Mouse (Mus musculus) fat pad, adult 2 months (tissue): ENCODE results near the gene Zfp667.
"Not testable (repeated sequence)": the region's sequence is repeated elsewhere in the genome, so short reads cannot be mapped to it uniquely, and the experiment has no call there.

Experiments
- DNase-seq: peaks from one replicate; pipeline ENCODE4 v3.0.0-alpha.2; 2011; ENCODE audit warnings: low read depth, low spot score; ENCODE audit errors: extremely low read depth

Zfp667 gene

DNA sequence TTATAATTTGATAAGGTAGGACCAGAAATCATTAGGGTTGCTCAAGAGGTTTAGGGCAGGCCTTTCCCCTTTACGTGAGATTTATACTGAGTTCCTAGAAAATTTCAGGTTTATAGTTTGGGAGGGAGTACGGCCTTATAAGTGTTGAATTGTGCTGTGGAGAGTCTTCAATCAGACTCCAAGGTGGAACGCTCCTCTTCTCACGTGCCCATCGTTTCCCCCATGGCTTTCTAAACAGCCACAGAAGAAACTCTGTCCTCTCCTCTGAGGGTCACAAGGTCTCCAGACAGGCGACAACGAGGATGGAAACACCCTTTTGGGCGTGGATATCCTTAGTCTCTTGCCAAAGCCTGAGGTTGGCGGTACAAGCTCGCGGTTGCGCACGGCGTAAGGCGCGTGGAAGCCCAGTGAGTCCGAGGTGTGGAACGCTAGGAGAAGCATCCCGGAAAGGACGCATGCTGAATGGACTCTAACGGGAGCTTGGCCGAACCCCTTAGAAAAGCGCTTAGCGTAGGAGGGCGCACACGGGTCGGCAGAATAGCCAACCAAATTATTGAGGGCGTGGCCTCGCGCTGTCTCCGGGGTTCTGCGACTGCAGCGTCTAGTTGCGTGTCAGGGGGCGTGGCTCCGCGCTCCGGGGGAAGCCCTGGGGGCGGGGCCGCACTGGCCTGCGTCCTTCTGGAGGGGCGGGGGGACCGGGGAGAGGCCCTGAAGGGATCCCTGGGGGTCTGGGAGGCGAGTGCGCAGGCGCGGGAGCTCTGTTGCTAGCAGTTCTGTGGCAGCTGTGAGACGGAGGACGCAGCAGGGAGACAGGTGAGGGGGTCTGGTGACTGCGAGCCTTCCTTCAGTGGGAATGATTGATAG lies at the start of gene Zfp667:
TSS of gene Zfp667 (plus strand) at position 738 of the 864 bp plus-strand sequence.
- no peak for DNase-seq

- no peak for DNase-seq
These were observed 46.6 kb upstream of the Zfp667 start for GRCm38 (mm10) chr7:6239787-6240186.

DNA sequence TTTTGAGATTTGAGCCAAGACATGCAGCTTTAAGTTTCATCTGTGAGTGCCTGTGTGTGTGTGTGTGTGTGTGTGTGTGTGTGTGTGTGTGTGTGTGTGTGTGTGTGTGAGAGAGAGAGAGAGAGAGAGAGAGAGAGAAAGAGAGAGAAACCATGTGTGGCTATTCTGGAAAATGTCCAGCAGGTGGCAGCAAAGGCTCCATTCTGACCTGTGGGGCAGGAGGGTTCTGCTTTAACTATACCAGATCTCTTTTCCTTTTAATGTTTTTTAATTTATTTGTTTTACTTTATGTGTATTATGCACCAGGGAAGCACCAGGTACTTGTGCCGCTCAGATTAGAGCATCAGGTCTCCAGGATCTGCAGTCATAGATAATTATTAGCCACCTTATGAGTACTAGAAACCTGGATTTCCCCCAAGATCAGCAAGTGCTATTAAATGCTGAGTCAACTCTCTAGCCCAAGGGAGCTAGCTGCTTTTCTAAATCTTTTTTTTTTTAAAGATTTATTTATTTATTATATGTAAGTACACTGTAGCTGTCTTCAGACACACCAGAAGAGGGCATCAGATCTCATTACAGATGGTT lies 45.4 kb upstream of the Zfp667 start:
- not testable (repeated sequence) for DNase-seq

DNA sequence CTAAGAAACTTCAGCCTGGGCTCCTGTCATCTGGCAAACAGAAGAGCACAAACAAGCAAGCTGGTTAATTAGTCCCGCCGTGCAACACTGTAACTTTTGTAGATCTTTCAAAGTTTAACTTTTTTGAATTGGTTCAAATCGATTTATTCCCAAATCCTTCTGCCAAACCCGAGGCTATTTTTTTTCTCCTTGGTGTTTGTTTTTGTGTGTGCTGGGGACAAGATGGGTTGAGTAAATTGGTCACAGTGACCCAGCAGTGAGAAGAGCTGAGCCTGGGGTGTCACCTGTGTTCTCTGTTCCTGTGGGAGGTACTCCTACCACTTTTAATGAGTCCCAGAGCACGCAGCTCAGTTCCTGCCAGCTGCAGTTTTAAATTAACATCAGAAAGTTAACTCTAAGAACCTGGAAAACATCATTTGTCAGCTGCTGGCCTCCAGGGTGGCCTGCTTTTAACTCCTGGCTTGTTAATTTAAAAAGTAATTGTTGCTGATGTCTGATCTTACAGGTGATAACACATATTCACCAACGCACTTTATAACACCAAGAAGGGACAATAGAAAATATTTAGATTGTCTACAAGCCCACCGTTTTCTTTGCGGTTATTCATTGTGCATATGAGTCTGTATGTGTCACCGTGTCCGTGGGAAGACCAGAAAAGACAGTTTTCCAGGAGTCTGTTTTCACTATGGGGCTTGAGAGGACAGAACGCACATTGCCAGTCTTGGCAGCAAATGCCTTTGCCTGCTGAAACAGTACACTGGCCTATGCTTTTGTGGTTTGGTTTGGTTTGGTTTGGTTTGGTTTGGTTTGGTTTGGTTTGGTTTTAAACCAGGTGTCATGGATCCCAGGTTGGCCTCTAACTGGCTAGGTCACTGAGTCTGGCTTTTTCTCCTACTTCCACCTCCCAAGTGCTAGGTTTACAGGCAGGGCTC lies 41.8 kb upstream of the Zfp667 start:
- no peak for DNase-seq

GRCm38 (mm10) chr7:6252410-6252809 lies 34.0 kb upstream of the Zfp667 start, which contains the start of gene Epp13:
Gene Epp13 (plus strand): TSS chr7:6252710.
- no peak for DNase-seq

DNA sequence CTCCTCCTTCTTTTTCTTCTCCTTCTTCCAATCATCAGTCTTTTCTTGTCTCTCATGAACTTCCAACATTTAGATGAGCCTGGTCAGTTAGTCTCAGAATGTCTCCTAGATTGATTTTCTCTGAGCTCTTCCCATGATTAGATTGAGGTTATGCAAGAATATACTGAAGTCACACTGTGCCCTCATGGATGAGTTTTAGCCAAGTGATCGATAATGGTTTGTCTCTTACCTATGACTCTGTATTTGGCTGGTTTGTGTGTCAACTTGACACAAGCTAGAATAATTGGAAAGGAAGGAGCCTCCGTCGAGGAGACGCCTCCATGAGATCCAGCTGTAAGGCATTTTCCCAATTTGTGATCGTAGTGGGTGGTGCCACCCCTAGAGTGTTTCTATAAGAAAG lies 31.9 kb upstream of the Zfp667 start:
- no peak for DNase-seq

DNA sequence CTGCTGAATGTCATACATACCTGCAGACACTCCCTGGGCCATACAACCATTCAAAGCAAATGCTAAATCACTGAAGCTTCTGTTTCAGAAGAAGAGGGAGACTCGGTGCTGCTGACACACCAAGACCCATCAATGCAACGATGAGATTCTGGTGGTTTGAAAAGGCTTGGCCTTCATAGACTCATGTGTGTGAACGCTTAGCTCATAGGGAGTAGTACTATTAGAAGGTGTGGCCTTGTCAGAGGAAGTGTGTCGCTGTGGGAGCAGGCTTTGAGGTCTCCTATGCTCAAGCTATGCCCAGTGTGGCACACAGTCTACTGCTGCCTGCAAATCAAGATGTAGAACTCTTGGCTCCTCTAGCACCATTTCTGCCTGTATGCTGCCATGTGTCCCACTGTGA lies 29.0 kb upstream of the Zfp667 start:
- DNase-seq = no peak

DNA sequence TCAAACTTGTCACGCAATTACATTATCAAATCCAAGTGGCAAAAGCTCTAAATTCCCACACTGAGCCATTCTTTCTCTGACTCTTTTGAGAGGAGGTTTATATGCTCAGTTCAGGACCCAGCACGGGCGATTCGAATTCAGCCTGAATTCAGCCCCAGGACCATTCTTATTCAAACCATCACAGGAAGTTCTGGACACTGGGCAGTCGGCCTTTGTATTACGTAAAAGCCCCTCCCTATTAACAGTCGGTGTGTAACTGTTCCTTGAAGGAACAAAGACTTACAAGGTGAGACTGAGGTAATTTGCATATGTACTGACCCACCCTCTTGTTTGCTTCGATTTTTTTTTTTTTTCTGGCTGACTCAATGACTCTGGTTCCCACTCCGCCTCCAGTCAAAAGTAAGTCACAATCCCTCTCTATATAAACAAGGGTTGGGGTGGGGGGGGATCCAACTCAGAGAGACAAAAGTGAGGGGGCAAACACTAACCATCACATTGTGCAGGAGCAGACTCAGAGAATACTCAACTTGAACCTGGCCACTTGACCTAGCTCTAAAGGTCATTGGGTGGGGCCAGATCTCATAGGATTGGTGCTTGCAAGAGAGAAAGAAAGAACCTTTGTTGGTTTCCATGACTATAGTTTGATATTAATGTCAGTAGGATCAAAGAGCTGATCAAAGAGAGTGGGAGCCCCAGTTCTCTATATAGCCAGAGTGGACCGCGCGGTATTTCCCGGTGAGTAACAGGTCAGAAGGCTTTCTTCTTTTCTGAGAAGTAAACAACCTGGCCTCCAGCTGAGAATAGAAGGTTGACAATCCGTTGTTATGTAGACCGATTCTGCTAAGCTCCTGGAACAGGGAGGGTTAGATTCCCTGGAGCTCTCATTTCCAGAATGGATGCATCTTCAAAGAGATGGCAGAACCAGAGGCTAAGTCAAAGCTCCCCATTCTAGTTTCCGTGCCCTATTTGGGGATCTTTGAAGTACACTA lies 27.9 kb upstream of the Zfp667 start:
- no peak for DNase-seq

DNA sequence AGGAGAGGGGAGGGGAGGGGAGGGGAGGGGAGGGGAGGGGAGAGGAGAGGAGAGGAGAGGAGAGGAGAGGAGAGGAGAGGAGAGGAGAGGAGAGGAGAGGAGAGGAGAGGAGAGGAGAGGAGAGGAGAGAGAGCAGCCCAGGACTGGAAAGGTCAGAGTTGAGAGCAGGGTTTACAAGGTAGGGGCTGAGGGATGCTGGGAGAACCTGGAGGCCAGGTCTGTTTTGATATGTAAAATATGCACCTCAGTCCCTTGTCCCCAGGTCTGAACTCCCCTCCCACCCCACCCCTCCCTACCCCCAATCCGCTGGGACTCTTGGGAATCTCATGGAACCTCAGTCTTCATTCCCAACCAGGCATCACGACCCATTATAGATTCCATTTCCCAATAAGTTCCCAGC lies 26.4 kb upstream of the Zfp667 start:
- not testable (repeated sequence) for DNase-seq

DNA sequence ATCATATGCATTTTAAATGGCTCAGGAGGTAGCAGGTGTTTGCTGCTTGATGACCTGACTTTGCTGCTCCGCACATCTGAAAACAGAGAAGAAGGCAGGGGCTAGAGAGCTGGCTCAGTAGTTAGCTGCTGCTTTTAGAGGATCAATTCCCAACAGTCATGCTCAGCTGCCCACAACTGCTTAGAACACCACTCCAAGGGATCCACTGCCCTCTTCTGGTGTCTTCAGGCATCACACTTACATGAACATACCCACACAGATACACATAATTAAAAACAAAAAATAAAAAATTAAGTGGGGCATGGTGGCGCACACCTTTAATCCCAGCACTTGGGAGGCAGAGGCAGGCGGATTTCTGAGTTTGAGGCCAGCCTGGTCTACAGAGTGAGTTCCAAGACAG lies 24.3 kb upstream of the Zfp667 start:
- no peak for DNase-seq

- DNase-seq = no peak
These were observed 23.4 kb upstream of the Zfp667 start for GRCm38 (mm10) chr7:6262984-6263383.

- DNase-seq = no peak
These were observed 20.7 kb upstream of the Zfp667 start for GRCm38 (mm10) chr7:6265695-6266094.

- no peak for DNase-seq
These were observed 8.5 kb upstream of the Zfp667 start for GRCm38 (mm10) chr7:6277906-6278305.

DNA sequence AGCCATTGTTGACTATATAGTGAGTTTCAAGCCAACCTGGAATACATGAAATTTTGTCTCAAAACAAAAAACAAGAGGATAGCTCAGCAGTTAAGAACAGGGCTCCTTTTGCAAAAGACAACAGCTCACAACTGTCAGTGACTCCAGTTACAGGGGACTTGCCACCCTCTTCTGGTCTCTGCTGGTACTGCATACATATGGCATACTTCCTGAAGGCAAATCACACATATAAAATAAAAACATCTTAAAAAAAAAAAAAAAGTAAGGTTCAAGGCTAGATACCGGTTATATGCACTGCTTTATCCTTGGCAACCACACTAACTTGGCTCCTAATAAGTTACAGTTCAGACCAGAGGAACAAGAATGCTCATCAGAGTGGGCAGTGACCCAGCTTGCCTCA lies 3.6 kb upstream of the Zfp667 start:
- peak; percentile 42 for DNase-seq

DNA sequence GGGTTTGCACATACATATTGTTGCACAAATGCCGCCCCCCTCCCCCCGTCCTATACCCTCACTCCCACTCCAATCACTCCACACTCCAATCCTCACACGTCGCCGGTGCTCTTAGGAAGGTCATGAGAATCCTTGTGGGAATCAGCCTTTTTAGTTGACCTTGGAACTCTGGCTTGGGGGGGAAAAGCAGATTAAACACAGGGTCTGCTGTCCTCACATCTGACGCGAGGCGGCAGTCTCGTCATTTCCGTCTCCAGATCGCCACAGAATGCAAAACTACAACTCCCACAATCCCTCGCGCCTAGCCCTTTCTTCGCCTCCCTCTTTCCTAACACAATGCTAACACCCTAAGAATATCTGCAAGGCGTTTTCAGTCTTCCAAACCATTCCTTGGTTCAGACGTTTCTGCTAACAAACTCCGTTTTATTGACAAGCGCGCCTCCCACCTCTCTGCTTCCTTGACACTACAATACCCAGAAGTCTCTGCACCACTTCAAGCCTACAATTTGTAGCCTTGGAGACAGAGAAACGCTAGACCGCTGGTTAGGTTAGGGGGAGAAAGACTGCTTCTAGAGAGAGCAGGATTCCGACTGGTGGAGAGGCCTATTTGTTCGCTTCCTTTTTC lies 2.8 kb upstream of the Zfp667 start:
- DNase-seq = no peak

DNA sequence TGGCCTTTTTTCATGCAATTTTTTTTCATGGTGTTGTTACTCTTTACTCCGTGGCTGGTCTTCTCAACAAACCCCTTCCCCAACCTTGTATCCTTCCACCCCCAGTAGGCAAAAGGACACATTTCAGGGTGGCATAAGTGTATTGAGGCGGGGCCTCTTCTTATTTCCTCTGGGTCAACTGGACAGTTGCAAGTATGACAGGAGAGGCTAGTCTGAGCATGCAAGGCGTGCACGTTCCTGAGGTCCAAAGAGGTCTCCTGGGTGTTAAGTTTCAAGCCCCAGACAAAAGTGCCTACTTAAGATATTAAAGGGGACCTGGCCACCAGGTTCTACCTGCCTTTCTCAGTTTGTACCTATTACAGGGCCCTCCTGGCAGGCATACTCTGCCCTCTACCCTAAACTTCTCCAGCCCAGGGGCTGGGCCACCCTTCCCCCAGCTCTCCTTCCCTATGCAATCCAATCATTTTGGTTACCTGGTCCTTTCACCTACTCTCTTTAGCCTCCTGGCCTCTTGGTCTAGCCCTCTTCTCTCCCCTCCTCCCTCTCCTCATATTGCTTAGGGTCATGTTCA lies 1.9 kb upstream of the Zfp667 start:
- DNase-seq = no peak

- DNase-seq = no peak
These were observed 1.0 kb upstream of the Zfp667 start for GRCm38 (mm10) chr7:6285366-6285765.

- DNase-seq = no peak
These were observed 647 bp downstream of the Zfp667 start for GRCm38 (mm10) chr7:6286921-6287531.

DNA sequence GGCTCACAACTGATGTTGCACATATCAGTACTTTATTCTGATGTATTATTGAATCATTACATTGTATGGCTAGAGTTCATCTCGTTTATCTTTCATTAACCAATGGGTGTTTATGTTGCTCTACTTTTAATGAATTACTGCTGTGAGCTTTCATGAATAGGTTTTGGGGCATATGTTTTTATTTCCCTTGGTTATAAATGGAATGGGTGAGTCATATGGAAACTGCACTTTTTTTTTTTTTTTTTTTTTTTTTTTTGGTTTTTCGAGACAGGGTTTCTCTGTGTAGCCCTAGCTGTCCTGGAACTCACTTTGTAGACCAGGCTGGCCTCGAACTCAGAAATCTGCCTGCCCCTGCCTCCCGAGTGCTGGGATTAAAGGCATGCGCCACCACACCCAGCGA lies 4.7 kb downstream of the Zfp667 start:
- DNase-seq = not testable (repeated sequence)
